Mouse (Mus musculus): Measurements from ENCODE around the gene 4930430F08Rik. TPM values are rescaled to one million over a fixed set of nuclear protein-coding genes. Genes with fewer than 3 reads are reported as not detected.
"Not testable (repeated sequence)": the region's sequence is repeated elsewhere in the genome, so short reads cannot be mapped to it uniquely, and the experiment has no call there.

The 4930430F08Rik gene
- polyA plus RNA-seq, 1 experiment from 2014 or later = 7.7 TPM

- H3K4me2 ChIP-seq (ENCODE audit: low read length); H3K4me1 ChIP-seq (replicated peaks; ENCODE audit: control insufficient read depth, insufficient read depth, low read length); H3K27ac ChIP-seq (ENCODE audit: low read depth); H3K27me3 ChIP-seq (replicated peaks; ENCODE audit: control insufficient read depth, insufficient read depth, low read length); H3K9ac ChIP-seq (ENCODE audit: low read length); H3K4me3 ChIP-seq (ENCODE audit: low read depth, low read length); H3K9me3 ChIP-seq (ENCODE audit: control insufficient read depth, low read length); DNase-seq (ENCODE audit: low spot score); ATAC-seq (replicated peaks; ENCODE audit: low FRiP score, low TSS enrichment, low read depth): not testable (repeated sequence)
- WGBS = 83% methylated on average over 3 of the region's 3 CpGs
- H3K36me3 ChIP-seq (ENCODE audit: control insufficient read depth, insufficient read depth, low read length) = peaks cover 15% of the 10 kb centered on the region; the same call in 1 of the 2 replicates
Observed at GRCm38 (mm10) chr10:100560194-100560883, 29.9 kb downstream of the 4930430F08Rik start.

DNA sequence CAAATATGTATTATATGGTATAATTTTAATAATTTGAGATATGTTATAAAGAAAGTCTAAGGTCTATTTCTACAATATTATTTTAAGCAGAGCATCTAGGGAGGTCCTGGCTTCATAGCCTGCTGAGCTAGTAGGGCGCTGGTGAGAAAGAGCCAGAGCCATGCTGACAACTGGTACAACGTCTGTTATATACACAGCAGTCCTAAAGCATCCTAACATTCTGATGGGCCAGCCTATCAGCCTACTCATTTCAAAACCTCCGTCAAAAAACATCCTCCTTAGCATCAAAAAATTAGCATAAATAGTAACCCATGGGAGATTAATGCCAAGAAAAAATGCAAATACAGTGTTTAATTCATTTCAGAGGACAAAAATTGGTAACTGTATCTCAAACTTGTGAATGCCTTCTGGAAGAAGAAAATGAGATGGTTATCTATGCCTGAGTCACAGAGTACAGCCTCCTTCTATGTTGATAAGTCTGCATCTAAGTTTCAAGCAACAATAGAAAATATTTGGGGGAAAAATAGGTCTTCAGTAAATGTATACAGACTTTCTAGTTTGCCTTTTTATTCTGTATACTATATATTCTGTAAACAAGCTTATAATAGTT lies 33.6 kb downstream of the 4930430F08Rik start:
- Histone ChIP-seq H3K9me3 (ENCODE audit: control insufficient read depth, low read length) (no peaks in the 10 kb centered on the region), H3K4me2 (ENCODE audit: low read length) (no peak overlapping the region), H3K4me1 (replicated peaks; ENCODE audit: control insufficient read depth, insufficient read depth, low read length) (no peaks in the 10 kb centered on the region), H3K4me3 (ENCODE audit: low read depth, low read length) (no peak overlapping the region), H3K36me3 (ENCODE audit: control insufficient read depth, insufficient read depth, low read length) (peaks cover 7% of the 10 kb centered on the region; the same call in 1 of the 2 replicates), H3K27me3 (replicated peaks; ENCODE audit: control insufficient read depth, insufficient read depth, low read length) (no peaks in the 10 kb centered on the region), H3K9ac (ENCODE audit: low read length) (no peak overlapping the region), H3K27ac (ENCODE audit: low read depth) (no peak overlapping the region)
- DNase-seq (ENCODE audit: low spot score) = no peak
- no peak for ATAC-seq (replicated peaks; ENCODE audit: low FRiP score, low TSS enrichment, low read depth)
- 83% methylated on average over 3 of the region's 3 CpGs for WGBS

DNA sequence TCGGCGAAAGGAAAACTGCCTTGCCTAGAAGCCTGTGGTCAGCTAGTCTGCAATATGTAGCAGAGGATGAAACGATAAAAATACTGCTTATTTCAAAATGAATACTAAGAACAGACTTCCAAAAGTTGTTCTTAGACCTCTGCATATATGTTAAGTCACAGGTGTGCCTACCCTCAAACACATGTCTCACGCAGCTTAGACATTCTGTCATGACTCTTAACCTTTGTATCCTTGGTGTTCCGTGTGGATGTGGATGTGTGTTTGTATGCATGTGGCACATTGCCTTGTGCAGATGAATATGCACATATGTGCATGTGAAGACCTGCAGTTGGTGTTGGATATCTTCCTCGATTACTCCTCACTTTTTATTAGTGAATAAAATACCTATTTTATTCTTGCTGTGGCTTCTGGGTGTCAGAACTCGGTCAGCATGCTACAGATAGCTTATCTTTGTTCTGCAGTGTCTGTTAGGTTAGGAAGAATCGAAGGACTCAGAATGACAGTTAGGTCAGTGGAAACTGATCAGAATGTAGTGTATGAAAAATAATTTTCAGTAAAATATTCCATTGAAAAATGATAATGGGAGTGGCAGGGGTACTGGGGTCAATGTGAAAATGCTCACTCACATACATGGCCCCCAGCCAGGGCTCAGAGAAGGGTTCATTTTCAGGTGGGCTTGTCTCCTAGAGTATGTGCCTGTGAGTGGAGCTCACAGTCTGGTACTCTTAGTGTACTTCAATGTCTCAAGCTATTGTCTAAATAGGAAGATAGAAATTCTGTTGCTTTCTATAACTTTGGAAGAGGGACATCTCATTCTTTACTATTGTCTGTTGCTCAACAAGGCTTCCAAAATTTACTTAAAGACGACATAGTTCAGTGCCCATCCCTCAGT lies 65.5 kb downstream of the 4930430F08Rik start:
- no peaks in the 10 kb centered on the region for H3K27me3 ChIP-seq (replicated peaks; ENCODE audit: control insufficient read depth, insufficient read depth, low read length)
- WGBS = 89% methylated on average over 9 of the region's 9 CpGs
- no peaks in the 10 kb centered on the region for H3K9me3 ChIP-seq (ENCODE audit: control insufficient read depth, low read length)
- H3K4me1 ChIP-seq (replicated peaks; ENCODE audit: control insufficient read depth, insufficient read depth, low read length) = no peaks in the 10 kb centered on the region
- H3K9ac ChIP-seq (ENCODE audit: low read length) = no peak overlapping the region
- ATAC-seq (replicated peaks; ENCODE audit: low FRiP score, low TSS enrichment, low read depth) (no peak), DNase-seq (ENCODE audit: low spot score) (no peak)
- H3K4me2 ChIP-seq (ENCODE audit: low read length) = no peak overlapping the region
- H3K4me3 ChIP-seq (ENCODE audit: low read depth, low read length) = no peak overlapping the region
- H3K27ac ChIP-seq (ENCODE audit: low read depth) = no peak overlapping the region
- 0 out of 2 replicates have a peak, but pooled peaks cover 6% of the 10 kb centered on the region for H3K36me3 ChIP-seq (ENCODE audit: control insufficient read depth, insufficient read depth, low read length)

DNA sequence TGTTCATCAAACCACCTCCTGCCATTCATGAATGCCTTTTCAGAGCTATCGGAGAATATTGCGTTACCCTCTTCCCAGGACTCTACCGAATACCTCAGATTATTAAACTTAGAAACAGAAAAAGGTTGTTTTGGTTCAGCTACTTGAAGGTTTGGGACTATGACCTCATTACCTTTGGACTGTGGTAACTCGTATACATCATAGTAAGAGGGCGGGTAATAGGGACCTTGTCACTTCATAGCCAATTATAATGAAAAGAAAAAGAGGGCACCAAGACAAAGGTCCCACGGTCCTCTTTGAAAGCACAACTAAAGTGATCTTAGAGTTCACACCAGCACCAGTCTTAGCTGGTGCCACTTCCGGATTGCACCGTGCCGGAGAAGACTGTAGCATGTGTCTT lies 67.9 kb downstream of the 4930430F08Rik start:
- no peak overlapping the region for H3K4me3 ChIP-seq (ENCODE audit: low read depth, low read length)
- H3K27ac ChIP-seq (ENCODE audit: low read depth) = no peak overlapping the region
- WGBS = 97% methylated on average over 9 of the region's 9 CpGs
- H3K4me1 ChIP-seq (replicated peaks; ENCODE audit: control insufficient read depth, insufficient read depth, low read length) = no peaks in the 10 kb centered on the region
- no peaks in the 10 kb centered on the region for H3K9me3 ChIP-seq (ENCODE audit: control insufficient read depth, low read length)
- H3K36me3 ChIP-seq (ENCODE audit: control insufficient read depth, insufficient read depth, low read length) = peaks cover 14% of the 10 kb centered on the region; the same call in 1 of the 2 replicates
- no peak overlapping the region for H3K9ac ChIP-seq (ENCODE audit: low read length)
- no peaks in the 10 kb centered on the region for H3K27me3 ChIP-seq (replicated peaks; ENCODE audit: control insufficient read depth, insufficient read depth, low read length)
- no peak for DNase-seq (ENCODE audit: low spot score)
- no peak overlapping the region for H3K4me2 ChIP-seq (ENCODE audit: low read length)
- ATAC-seq (replicated peaks; ENCODE audit: low FRiP score, low TSS enrichment, low read depth) = no peak

Other genes with a start within 250 kb of the 4930430F08Rik start
- not detected in 2 replicates for gene Gm4302, start 249.6 kb downstream of the 4930430F08Rik start, polyA plus RNA-seq (2014; fragmentation: Nextera tagmentation; extraction: Ambion mirVana)
- not detected in 2 replicates for gene Gm4303, start 244.5 kb downstream of the 4930430F08Rik start, polyA plus RNA-seq (2014; fragmentation: Nextera tagmentation; extraction: Ambion mirVana)
- gene Gm4305, start 239.3 kb downstream of the 4930430F08Rik start, polyA plus RNA-seq (2014; fragmentation: Nextera tagmentation; extraction: Ambion mirVana) = not detected in 2 replicates
- not detected in 2 replicates for gene Gm4307, start 229.1 kb downstream of the 4930430F08Rik start, polyA plus RNA-seq (2014; fragmentation: Nextera tagmentation; extraction: Ambion mirVana)
- not detected in 2 replicates for gene Gm4312, start 207.9 kb downstream of the 4930430F08Rik start, polyA plus RNA-seq (2014; fragmentation: Nextera tagmentation; extraction: Ambion mirVana)
- gene Tmtc3, start 103.1 kb downstream of the 4930430F08Rik start, polyA plus RNA-seq (2014; fragmentation: Nextera tagmentation; extraction: Ambion mirVana) = 23.6 and 26.6 TPM in 2 replicates
- gene Cep290, start 102.9 kb downstream of the 4930430F08Rik start, polyA plus RNA-seq (2014; fragmentation: Nextera tagmentation; extraction: Ambion mirVana) = 5.3 and 6.0 TPM in 2 replicates
- gene 1700017N19Rik, start 61 bp upstream of the 4930430F08Rik start, polyA plus RNA-seq (2014; fragmentation: Nextera tagmentation; extraction: Ambion mirVana) = not detected in 2 replicates